Mouse (Mus musculus) R1 (cell line): ENCODE results near the gene Olfr178.

Experiments used
- DNase-seq: peaks from one replicate; pipeline ENCODE4 v3.0.0-alpha.2; 2018; ENCODE audit warnings: low read depth, low spot score

Gene Olfr178

DNA sequence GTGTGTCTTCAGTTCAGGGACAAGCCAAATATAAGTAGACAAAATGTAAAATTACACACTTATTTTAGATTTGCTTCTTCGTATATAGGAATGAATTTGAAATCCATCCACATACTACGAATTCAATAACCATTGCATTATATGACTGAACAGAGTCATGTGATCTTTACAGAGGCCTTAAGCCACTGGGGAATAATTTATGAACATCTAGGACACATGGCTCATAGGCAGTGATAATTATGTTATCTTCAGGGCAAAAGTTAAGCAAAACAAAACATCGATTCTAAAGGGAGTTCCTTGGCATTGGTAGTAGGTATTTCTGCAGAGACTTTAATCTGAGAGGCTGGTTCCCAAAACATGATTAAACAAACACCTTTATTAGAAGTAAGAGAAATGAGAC is at the start of gene Olfr178:
TSS of gene Olfr178 (minus strand) at position 101 of the 400 bp plus-strand sequence.
- DNase-seq, result no peak

- DNase-seq, result no peak
Observed at GRCm38 (mm10) chr16:58929292-58929691, 37.4 kb upstream of the Olfr178 start, which contains the start of gene Olfr180. Olfr180 (minus strand) TSS chr16:58929392.

- DNase-seq, result no peak
Observed at GRCm38 (mm10) chr16:58928655-58929054, 36.8 kb upstream of the Olfr178 start, which contains the start of gene Olfr181. Olfr181 (minus strand) TSS chr16:58928755.

DNA sequence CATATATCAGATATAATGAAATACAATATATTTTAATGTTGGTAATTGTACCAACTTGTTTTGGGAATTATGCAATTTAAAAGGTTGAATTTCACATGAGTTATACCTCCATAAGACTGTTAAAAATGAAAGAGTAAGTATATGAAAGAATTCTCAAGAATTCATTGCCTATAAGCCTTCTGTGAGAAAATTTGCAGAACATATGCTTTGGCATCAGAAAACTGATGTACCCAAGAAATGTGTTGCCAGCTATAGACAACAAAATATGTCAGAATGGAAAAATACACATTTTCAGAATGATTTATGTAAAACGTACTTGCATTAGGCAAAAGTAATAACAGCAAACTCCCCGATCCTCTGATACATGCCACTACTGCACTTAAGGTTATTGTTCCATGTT is 7.4 kb downstream of the Olfr178 start:
- DNase-seq, result no peak

DNA sequence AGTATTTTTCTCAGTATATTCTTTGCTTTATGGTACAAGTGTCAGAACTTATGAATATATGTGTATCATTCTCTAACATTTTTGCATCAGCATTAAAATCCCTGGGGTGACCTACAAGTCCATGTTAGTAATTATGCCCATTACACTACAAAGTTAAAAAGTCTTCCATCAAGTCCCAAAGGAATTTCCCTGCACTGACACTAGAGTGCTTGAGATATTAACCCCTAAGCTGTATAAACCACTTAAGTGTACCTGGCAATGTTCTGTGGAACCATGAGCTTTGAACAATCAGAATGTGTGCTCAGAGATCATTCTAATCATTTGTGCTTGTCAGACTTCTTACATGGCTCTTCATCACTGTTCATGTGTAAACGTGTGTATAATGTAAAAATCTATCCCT is 17.2 kb downstream of the Olfr178 start, which contains the start of gene Olfr177:
TSS of gene Olfr177 (minus strand) at position 101 of the 400 bp plus-strand sequence.
- DNase-seq, result no peak

- no peak for DNase-seq
Observed at GRCm38 (mm10) chr16:58861479-58861878, 30.4 kb downstream of the Olfr178 start.

DNA sequence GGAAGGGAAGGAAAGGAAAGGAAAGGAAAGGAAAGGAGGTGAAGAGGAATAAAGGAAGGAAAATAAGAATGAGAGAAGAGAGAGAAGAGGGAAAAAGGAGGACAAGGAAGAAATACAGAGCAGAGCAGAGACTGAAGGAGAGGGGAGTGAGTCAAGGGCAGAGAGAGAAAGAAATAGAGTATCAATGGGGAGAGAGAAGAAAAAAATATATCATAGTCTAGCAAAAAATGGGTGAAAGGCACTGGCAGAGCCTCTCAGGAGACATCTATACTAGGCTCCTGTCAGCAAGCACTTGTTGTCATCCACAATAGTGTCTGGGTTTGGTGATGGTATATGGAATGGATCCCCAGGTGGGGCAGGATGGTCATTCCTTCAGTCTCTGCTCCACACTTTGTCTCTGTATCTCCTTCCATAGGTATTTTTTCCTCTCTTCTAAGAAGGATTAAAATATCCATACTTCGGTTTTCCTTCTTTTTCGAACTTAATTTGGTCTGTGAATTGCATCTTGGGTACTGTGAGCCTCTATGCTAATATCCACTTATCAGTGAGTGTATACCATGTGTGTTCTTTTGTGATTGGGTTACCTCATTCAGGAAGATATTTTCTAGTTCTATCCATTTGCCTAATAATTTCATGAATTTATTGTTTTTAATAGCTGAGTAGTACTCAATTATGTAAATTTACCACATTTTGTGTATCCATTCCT is 31.7 kb downstream of the Olfr178 start:
- no peak for DNase-seq
